9 mouse cellular contexts compared by ENCODE assay signal in the genomic region with DNA sequence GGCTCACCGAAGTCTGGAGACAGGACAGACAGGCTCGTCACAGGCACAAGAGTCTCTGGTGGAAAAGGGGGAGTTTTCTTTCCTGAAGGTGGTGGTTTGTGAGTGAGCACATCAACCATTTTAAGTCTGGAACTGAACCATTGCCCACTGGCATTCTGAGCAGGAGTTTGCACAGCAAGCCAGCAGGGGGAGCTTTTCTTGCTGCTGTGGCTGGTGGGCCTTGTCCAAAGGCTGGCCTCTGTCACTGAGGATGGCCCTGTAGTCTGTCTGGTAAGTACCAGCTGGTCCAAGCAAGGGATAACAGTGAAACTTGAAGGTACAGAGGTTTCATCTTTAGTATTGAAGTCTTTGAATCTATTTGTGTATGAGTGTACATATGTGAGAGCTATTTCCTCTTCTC. TPM values are rescaled to one million over a fixed set of nuclear protein-coding genes. Genes with fewer than 3 reads are reported as not detected.
A peak's percentile ranks its signal among the peaks of the same experiment; 100 is the strongest.
DNase-seq lines count a peak whose midpoint lies in the region; ATAC-seq and TF ChIP-seq lines count a peak whose summit lies in the region.
"Had no signal": no experiment of that assay in that cellular context is flagged by ENCODE, and none has a peak within 500 bp of the region (broad histone marks: within the 10 kb centered on the region; RNA-seq: fewer than 3 reads in every experiment).

No protein-coding gene starts in this region.

- no peak overlapping the region for H3K27ac ChIP-seq in spleen, adult 2 months (ENCODE audit: insufficient read depth, low read length)
- no peak overlapping the region for H3K27ac ChIP-seq in limb, embryonic 10.5 days
- H3K27ac ChIP-seq: neural tube, embryonic 12.5 days had no signal

- H3K27me3 ChIP-seq in spleen, adult 2 months (ENCODE audit: control insufficient read depth, insufficient read depth, low read length), result no peaks in the 10 kb centered on the region
- H3K27me3 ChIP-seq in limb, embryonic 10.5 days (ENCODE audit: low read depth, poor library complexity, severe bottlenecking), result no peaks in the 10 kb centered on the region
- H3K27me3 ChIP-seq: neural tube, embryonic 12.5 days had no signal

- peak; percentile 79; the same call in 1 of the 2 replicates for TF ChIP-seq CTCF in spleen, adult 2 months (IDR thresholded peaks at IDR 0.05; ENCODE audit: extremely low read depth, insufficient read depth, insufficient read length, insufficient replicate concordance)

- 60% methylated on average over 2 of the region's 2 CpGs for WGBS in spleen, adult 2 months
- 46% methylated on average over 2 of the region's 2 CpGs for WGBS in limb, embryonic 10.5 days

- H3K4me3 ChIP-seq in spleen, adult 2 months (ENCODE audit: extremely low read depth, insufficient read depth, insufficient read length), result no peak overlapping the region
- no peak overlapping the region for H3K4me3 ChIP-seq in limb, embryonic 10.5 days
- H3K4me3 ChIP-seq: neural tube, embryonic 12.5 days had no signal

- no peak for TF ChIP-seq POLR2A in spleen, adult 2 months (IDR thresholded peaks at IDR 0.05; ENCODE audit: low read depth, low read length)

- no peak for ATAC-seq in monocyte, adult 5-6 weeks (replicated peaks; ENCODE audit: insufficient number of reproducible peaks, low FRiP score, low TSS enrichment, poor library complexity, severe bottlenecking)

- no peaks in the 10 kb centered on the region for H3K4me1 ChIP-seq in spleen, adult 2 months (ENCODE audit: control insufficient read depth, insufficient read depth, insufficient read length)
- no peaks in the 10 kb centered on the region for H3K4me1 ChIP-seq in limb, embryonic 10.5 days
- H3K4me1 ChIP-seq: neural tube, embryonic 12.5 days had no signal

- DNase-seq in spleen, adult 2 months (ENCODE audit: low read depth in 1 of 2, low spot score in 2 of 2), result peak in 1 of 2 experiments; percentile 40
- DNase-seq in spleen, adult 12 weeks (ENCODE audit: low spot score), result no peak
- peak; percentile 54 to 88 for DNase-seq in adrenal gland, adult (ENCODE audit: inconsistent age in 2 of 2, low spot score in 1 of 2)
- peak; percentile 61 to 63 for DNase-seq in cerebellum, postnatal 36 days
- DNase-seq in heart, adult 9 months (ENCODE audit: low spot score in 2 of 2), result peak; percentile 20 to 61
- DNase-seq in limb, embryonic 10.5 days (ENCODE audit: low spot score), result peak; percentile 56
- peak; percentile 21 to 24 for DNase-seq in natural killer cell, adult 2 months (ENCODE audit: low spot score in 2 of 2)

- no peaks in the 10 kb centered on the region; the same call in 1 of the 2 replicates for H3K36me3 ChIP-seq in spleen, adult 2 months (ENCODE audit: control insufficient read depth, insufficient read depth, low read length)
- H3K36me3 ChIP-seq in limb, embryonic 10.5 days, result no peaks in the 10 kb centered on the region
- H3K36me3 ChIP-seq: neural tube, embryonic 12.5 days had no signal

- no peaks in the 10 kb centered on the region for H3K9me3 ChIP-seq in limb, embryonic 10.5 days (replicated peaks)
- H3K9me3 ChIP-seq: neural tube, embryonic 12.5 days had no signal

RNA-seq across cellular contexts. Expression of gene Slc41a3, which starts 49.2 kb away (rescaled TPM):
- polyA plus RNA-seq in spleen, adult 2 months (2012; rRNA removed), result 7.2 and 8.3 TPM in 2 replicates
- polyA plus RNA-seq in limb, embryonic 10.5 days (2016; fragmentation: Nextera tagmentation; extraction: Ambion mirVana), result 1.6 and 2.4 TPM in 2 replicates
- total RNA-seq in monocyte, adult 5-6 weeks (2017), result 10.1 to 17.7 TPM (median 15.7 TPM) in 3 replicates
